Mouse (Mus musculus) heart, embryonic 13.5 days (tissue): Measurements from ENCODE around the gene Fkbp5. TPM values are rescaled to one million over a fixed set of nuclear protein-coding genes. Genes with fewer than 3 reads are reported as not detected.

Experiments used
- ATAC-seq: fragments of 200-750 bp; cut with Nextera tagmentation; 2 replicates; pipeline ENCODE4 v1.8.0; 2017; ENCODE audit warnings: moderate TSS enrichment; ENCODE audit not compliant: insufficient number of reproducible peaks, low FRiP score, low TSS enrichment; ENCODE audit errors: extremely low read depth
- H3K27ac ChIP-seq: fragments of 300-500 bp; sonication (generic); replicated peaks from 2 replicates; pipeline ENCODE4 v1.5.1; 2015; ENCODE audit warnings: moderate library complexity, mild to moderate bottlenecking, inconsistent platforms
- H3K27me3 ChIP-seq: fragments of 300-500 bp; sonication (generic); replicated peaks from 2 replicates; pipeline ENCODE4 v1.6.1; 2015; ENCODE audit warnings: mild to moderate bottlenecking, inconsistent platforms
- H3K36me3 ChIP-seq: fragments of 300-500 bp; sonication (generic); 2 replicates; pipeline ENCODE4 v1.6.1; 2015; ENCODE audit warnings: mild to moderate bottlenecking, inconsistent platforms
- H3K4me1 ChIP-seq: fragments of 300-500 bp; sonication (generic); 2 replicates; pipeline ENCODE4 v1.6.1; 2015; ENCODE audit warnings: inconsistent platforms
- H3K4me2 ChIP-seq: fragments of 300-500 bp; sonication (generic); 2 replicates; pipeline ENCODE4 v1.6.1; 2015; ENCODE audit warnings: inconsistent platforms, mild to moderate bottlenecking, moderate library complexity
- H3K4me3 ChIP-seq: fragments of 300-500 bp; sonication (generic); 2 replicates; pipeline ENCODE4 v1.5.1; 2015; ENCODE audit warnings: moderate library complexity, mild to moderate bottlenecking, inconsistent platforms
- H3K9ac ChIP-seq: fragments of 300-500 bp; sonication (generic); 2 replicates; pipeline ENCODE4 v1.6.1; 2015; ENCODE audit warnings: inconsistent platforms, mild to moderate bottlenecking, moderate library complexity
- H3K9me3 ChIP-seq: fragments of 300-500 bp; sonication (generic); 2 replicates; pipeline ENCODE4 v1.6.1; 2016; ENCODE audit warnings: inconsistent platforms
- WGBS: fragments of 180-500 bp; shearing (Covaris S2); methylation state at CpG from one replicate; pipeline ENCODE4 v1.1.7; 2015; ENCODE audit warnings: mixed read lengths; 5-methylcytosine and 5-hydroxymethylcytosine counted together
- microRNA-seq: library from miRNA; unstranded; fragments of <30 nt; microRNA quantifications from one replicate; pipeline ENCODE4, GENCODE M21; 2016
- polyA plus RNA-seq: library from polyadenylated mRNA; unstranded; fragments of >200 nt; fragmentation: Nextera tagmentation; extraction: Ambion mirVana; gene quantifications from 2 replicates; pipeline ENCODE4 v1.2.1, GENCODE M21; 2015

Fkbp5 gene
- polyA plus RNA-seq, 1 experiment from 2014 or later, result 11.8 TPM

DNA sequence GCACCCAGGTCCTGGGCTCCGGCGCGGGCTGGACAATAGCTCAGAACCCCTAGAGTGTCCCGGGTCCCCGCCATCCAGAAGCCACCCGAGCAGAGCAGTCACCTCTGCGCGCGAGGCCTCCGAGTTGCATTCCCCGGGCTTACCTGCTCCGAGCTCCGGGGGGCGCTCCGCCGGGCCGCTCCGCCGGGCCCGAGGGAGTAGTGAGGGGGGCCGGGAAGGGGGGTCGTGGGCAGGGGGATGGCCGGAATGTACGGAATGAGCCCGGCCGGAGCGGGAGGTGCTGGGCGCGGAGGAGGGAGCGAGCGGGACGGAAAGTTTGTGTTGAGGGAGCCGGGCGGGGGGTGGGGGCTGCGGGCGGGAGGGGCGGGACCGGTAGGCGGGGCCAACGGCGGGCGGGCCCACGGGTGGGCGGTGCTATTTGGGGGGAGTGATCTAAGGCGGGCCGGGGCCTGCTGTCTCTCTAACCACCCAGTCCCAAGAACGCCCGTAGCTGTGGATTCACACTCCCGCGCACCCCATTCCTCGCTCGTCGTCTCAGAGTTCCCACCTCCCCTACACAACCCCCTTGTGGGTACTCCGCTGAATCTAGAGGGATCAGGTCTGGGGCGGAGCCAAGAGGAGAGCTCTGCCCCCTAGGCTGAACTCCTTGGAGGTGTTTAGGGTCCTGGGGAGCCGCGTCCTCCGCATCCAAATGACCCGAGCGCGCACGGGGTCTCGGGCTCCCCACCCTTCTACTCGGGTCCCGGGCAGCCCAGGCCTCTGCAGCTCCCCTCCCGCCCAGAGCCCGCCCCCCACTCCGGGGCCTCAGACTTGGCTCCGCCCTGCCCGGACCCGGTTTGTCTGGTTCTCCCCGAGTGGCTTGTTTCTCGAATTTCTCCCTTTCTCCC is 166.6 kb downstream of the Fkbp5 start, which contains the start of gene Tead3:
Gene Tead3 (minus strand): TSS at position 352 of the 887 bp plus-strand sequence.
- Histone ChIP-seq H3K4me1 (peaks cover 50% of the 10 kb centered on the region), H3K9me3 (no peaks in the 10 kb centered on the region), H3K4me2 (peak within 1 kb of the TSS; percentile 91), H3K27ac (peak within 1 kb of the TSS; percentile 96), H3K36me3 (no peaks in the 10 kb centered on the region), H3K27me3 (peaks cover 28% of the 10 kb centered on the region), H3K4me3 (peak within 1 kb of the TSS; percentile 89), H3K9ac (peak within 1 kb of the TSS; percentile 97)
- peak; percentile 77 for ATAC-seq
- WGBS, result 1% methylated on average over 57 of the region's 73 CpGs

DNA sequence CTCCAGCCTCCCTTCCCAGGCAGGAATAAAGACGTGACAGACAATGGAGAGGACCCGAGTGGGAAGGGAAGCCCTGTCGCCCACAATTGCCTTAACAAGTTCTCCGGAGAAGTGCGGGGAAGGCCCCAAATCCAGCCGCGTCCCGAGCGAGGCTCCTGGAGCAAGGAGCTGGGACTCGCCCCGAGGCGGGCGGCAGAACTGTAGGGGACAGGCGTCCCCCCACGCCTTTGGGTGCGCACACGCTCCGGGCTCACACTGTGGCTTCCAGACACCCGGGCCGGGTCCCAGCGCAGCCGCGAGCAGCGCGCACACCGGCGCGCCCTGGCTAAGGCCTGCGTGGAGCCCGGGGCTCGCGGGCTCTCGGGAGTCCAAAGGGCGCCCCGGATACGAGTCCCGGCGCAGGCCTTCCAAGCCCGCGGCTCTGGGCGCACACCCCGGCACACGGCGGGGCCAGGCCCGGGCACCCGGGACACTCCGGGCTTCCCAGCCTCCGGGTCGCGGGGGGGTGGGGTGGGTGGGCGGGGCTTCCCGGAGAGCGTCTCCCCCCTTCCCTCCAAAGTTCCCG is 167.3 kb downstream of the Fkbp5 start:
- H3K9ac ChIP-seq, result peak overlapping the region; percentile 97
- peaks cover 53% of the 10 kb centered on the region for H3K4me1 ChIP-seq
- H3K27ac ChIP-seq, result peak overlapping the region; percentile 96
- H3K9me3 ChIP-seq, result no peaks in the 10 kb centered on the region
- no peaks in the 10 kb centered on the region for H3K36me3 ChIP-seq
- ATAC-seq, result peak; percentile 47
- peaks cover 28% of the 10 kb centered on the region for H3K27me3 ChIP-seq
- H3K4me3 ChIP-seq, result peak overlapping the region; percentile 89
- H3K4me2 ChIP-seq, result peak overlapping the region; percentile 91
- WGBS, result under 1% methylated on average over 52 of the region's 54 CpGs

DNA sequence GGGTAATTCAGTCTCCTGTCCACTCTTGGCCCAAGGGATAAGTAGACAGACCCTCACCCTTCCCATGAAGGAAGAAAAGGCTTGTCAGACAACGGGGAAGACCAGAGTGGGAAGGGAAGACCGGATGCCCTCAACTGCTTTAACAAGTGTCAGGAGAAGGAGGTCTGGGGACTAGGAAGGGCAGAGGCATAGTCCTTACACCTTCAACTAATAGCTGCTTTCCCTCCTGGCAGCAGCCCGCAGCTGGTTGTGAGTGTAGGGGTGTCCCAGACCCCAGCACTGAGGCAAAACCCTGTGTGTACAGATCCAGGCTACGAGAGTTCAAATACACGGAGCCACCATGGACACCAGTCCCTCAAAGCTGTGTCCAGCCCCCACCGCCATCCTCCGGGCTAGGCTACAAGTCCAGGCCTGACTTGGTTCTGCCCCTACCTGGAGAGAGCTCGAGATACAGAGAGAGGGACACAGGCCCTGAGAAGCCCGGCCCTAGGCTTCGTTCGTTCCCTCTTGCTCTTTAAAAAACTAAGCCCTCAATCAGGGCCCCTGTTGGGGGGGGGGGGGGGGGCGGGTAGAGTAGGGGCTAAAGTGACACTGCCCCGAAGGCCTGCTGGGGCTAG is 168.0 kb downstream of the Fkbp5 start:
- 12% methylated on average over 13 of the region's 13 CpGs for WGBS
- H3K4me2 ChIP-seq, result peak overlapping the region; percentile 91
- H3K4me3 ChIP-seq, result peak overlapping the region; percentile 89
- H3K36me3 ChIP-seq, result no peaks in the 10 kb centered on the region
- peak overlapping the region; percentile 96 for H3K27ac ChIP-seq
- no peak for ATAC-seq
- peaks cover 23% of the 10 kb centered on the region for H3K27me3 ChIP-seq
- H3K4me1 ChIP-seq, result peaks cover 59% of the 10 kb centered on the region
- peak overlapping the region; percentile 97 for H3K9ac ChIP-seq
- no peaks in the 10 kb centered on the region for H3K9me3 ChIP-seq

Small RNAs within 50 kb of the gene (microRNA-seq; reads per million reads assigned to microRNA genes)
- not detected for gene Gm25195
- gene Mir6969, result not detected

Other genes starting within 250 kb of the Fkbp5 start
- 19.3 and 22.2 TPM in 2 replicates for gene Fance, start 204.0 kb downstream of the Fkbp5 start, polyA plus RNA-seq
- gene Rpl10a, start 189.1 kb downstream of the Fkbp5 start, polyA plus RNA-seq, result 389 and 419 TPM in 2 replicates
- 5.9 and 7.3 TPM in 2 replicates for gene Tead3, start 166.7 kb downstream of the Fkbp5 start, polyA plus RNA-seq
- gene Tulp1, start 152.3 kb downstream of the Fkbp5 start, polyA plus RNA-seq, result 4.1 TPM in 2 replicates
- gene Armc12, start 13.3 kb upstream of the Fkbp5 start, polyA plus RNA-seq, result not detected in 2 replicates
- not detected in 2 replicates for gene Clpsl2, start 31.9 kb upstream of the Fkbp5 start, polyA plus RNA-seq
- 0.25 and 2.0 TPM in 2 replicates for gene Clps, start 43.2 kb upstream of the Fkbp5 start, polyA plus RNA-seq
- gene Lhfpl5, start 58.1 kb upstream of the Fkbp5 start, polyA plus RNA-seq, result 0.22 and 0.43 TPM in 2 replicates
- gene Srpk1, start 105.2 kb upstream of the Fkbp5 start, polyA plus RNA-seq, result 43.5 and 47.2 TPM in 2 replicates
- 0.10 and 0.15 TPM in 2 replicates for gene Slc26a8, start 172.7 kb upstream of the Fkbp5 start, polyA plus RNA-seq
- gene Mapk14, start 173.8 kb upstream of the Fkbp5 start, polyA plus RNA-seq, result 24.5 and 25.5 TPM in 2 replicates
- 1.6 and 2.0 TPM in 2 replicates for gene AC170998.1, start 208.6 kb upstream of the Fkbp5 start, polyA plus RNA-seq